Mouse (Mus musculus) lung, postnatal 0 days (tissue): Measurements from ENCODE around the gene Nkx2-3.

ENCODE experiments used
- CTCF ChIP-seq: IDR thresholded peaks from 2 replicates; pipeline ENCODE4 v1.5.1; 2016; ENCODE audit warnings: antibody characterized with exemption, mild to moderate bottlenecking
- EP300 ChIP-seq: IDR thresholded peaks from 2 replicates; pipeline ENCODE4 v1.6.1; 2016; ENCODE audit warnings: antibody characterized with exemption, mild to moderate bottlenecking, control low read depth

- TF ChIP-seq CTCF (no peak), EP300 (no peak)
Measured at GRCm38 (mm10) chr19:43596981-43597380, 15.1 kb upstream of the Nkx2-3 start.
